Mouse (Mus musculus): ENCODE measurements around the gene Qrfp.

DNA sequence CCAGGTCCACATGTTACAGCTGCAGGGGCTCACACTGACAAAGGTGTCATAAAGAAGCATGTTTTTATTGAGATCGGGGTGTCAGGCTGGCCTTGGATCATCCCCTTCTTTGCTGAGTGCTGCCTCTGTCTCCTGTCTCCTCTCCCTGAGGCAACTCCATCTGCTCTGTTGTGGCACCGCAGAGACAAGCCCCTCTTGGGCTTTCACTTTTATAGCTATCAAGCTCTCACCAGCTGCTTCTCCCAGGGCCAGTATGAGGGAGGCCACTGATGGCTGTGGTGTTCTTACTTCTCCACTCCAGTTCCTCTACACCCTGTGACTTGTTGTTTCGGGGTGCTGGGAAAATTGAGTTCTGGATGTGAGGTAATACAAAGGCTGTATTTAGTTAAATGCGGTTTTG, 41.3 kb downstream of the Qrfp start:
- TF ChIP-seq CTCF (conservative IDR thresholded peaks at IDR 0.05; ENCODE audit: insufficient read depth, insufficient read length, low read depth, low read length) = no peak
- no peak for TF ChIP-seq POLR2A (IDR thresholded peaks at IDR 0.05; ENCODE audit: low read depth, low read length)
